Mouse (Mus musculus): ENCODE results near the gene Atp6v1g1. TPM values are rescaled to one million over a fixed set of nuclear protein-coding genes. Genes with fewer than 3 reads are reported as not detected.

Atp6v1g1 gene
- total RNA-seq, 1 experiment from 2014 or later, result 71.6 TPM

Other genes starting within 250 kb of the Atp6v1g1 start
- gene Orm1, start 200.2 kb upstream of the Atp6v1g1 start, total RNA-seq (2017), result 0.84 and 11.3 TPM in 2 replicates
- not detected in 2 replicates for gene Orm3, start 188.6 kb upstream of the Atp6v1g1 start, total RNA-seq (2017)
- gene Orm2, start 182.3 kb upstream of the Atp6v1g1 start, total RNA-seq (2017), result not detected in 2 replicates
- 19.1 and 22.1 TPM in 2 replicates for gene Akna, start 141.4 kb upstream of the Atp6v1g1 start, total RNA-seq (2017)
- 4.4 and 6.1 TPM in 2 replicates for gene Whrn, start 48.8 kb upstream of the Atp6v1g1 start, total RNA-seq (2017)
- 10.3 and 40.9 TPM in 2 replicates for gene Tmem268, start 14.0 kb downstream of the Atp6v1g1 start, total RNA-seq (2017)
- gene Gm11213, start 60.5 kb downstream of the Atp6v1g1 start, total RNA-seq (2017), result not detected in 2 replicates
- not detected in 2 replicates for gene Tex48, start 77.7 kb downstream of the Atp6v1g1 start, total RNA-seq (2017)
- gene Gm11214, start 118.6 kb downstream of the Atp6v1g1 start, total RNA-seq (2017), result not detected in 2 replicates
- not detected in 2 replicates for gene Tnfsf15, start 200.3 kb downstream of the Atp6v1g1 start, total RNA-seq (2017)